Mouse (Mus musculus) kidney, postnatal 10 days (tissue): Measurements from ENCODE around the gene Grin2b.
A peak's percentile ranks its signal among the peaks of the same experiment; 100 is the strongest.
"Not testable (repeated sequence)": the region's sequence is repeated elsewhere in the genome, so short reads cannot be mapped to it uniquely, and the experiment has no call there.

Experiments
- DNase-seq: peaks from one replicate; pipeline ENCODE4 v3.0.0; 2021; ENCODE audit warnings: mixed read lengths

Grin2b gene

DNA sequence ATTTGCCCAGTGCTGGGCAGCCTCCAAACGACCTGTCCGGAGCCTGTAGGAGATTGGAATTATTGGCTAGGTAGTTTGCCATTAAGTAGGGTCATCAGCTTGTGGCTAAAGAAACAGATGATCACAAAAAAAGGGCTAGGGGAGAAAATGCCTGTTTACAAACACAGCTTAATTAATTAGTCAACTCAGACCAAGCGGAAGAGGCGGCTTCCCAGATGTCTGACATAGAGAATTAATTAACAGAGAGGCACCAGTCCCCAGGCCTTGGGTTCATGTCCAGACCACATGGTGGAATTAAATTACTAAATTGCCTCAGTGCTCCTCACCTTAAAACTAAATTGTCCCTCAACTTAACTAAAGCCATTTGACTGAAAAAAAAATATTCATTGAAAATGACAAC lies 376.4 kb downstream of the Grin2b start:
- DNase-seq: no peak

DNA sequence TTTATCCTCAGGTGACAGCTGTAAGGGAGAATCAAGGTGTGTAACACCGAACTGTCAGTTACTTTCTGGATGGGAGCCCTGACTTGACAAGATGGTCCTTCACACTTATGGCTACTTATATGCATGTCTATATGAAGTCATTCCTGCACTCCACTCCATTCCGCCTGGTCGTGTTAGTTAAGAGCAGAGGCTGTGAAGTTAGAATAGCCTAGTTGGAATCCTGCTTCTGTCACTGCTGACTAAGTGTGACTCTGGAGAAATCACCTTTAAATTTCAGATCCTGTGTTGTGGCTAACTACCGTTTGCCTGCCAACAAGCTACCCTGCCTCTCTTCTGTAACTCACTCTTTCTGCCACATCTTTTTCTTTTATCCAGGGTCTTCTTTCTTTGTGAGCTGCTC lies 381.9 kb downstream of the Grin2b start:
- no peak for DNase-seq

DNA sequence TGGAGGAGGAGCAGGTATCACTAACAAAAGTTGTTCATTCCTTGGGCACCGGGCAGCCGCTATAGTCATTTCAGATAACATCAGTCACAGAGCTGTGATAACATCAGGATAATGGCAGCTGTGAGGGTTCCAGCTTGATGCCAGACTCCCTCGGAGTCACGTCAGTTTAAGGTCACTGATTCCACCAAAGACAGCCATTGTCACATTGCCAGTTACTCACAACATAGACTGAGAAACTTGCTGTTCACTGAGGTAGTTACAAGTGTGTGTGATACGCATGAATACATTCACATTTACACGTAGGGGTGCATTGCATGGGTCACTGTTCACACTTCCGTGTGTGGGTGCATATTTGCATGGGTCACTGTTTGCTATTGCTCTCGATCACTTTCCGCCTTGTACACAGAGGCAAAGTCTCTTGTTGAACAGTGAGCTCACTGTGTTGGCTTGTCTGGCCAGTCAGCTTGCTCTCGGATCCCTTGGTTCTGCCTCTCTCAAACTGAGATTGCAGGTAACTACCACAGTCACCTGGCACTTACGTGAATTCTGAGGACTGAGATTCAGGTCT lies 383.6 kb downstream of the Grin2b start:
- DNase-seq: no peak

DNA sequence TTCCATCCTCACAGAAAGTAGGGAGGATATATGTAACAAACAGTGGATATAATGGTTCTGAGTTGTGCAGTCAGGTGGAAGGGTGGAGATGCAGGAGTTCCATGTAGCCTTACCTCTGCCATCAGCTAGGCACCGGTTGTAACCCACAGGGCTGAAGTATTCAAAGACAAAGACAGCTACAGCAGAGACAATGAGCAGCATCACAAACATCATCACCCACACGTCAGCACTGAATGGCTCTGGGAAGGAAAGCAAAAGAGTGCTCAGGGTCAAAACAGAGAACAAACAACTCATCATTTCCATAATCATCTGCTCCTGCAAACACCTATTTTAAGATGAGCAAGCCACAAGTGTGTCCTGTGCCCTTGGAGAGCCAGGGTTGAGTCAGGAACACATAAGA lies 398.6 kb downstream of the Grin2b start:
- DNase-seq: no peak

DNA sequence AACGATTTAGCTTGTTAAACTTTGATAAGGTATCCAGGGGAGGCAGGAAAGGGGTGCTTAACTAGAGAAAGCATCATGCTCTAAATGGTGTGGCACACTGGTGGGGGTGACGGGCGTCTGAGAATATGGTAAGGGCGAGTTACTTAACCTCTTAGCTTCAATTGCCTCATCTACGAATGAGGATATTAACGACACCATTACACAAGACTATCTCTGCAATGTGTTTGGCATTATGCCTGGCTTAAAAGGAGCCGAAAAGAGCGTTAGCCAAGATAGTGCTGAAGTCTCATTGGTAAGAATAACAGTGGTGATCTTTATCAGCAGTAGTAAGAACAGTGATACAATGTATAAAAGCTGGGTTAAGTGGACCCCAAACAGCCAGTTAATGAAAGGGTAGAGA lies 405.7 kb downstream of the Grin2b start:
- DNase-seq: no peak

DNA sequence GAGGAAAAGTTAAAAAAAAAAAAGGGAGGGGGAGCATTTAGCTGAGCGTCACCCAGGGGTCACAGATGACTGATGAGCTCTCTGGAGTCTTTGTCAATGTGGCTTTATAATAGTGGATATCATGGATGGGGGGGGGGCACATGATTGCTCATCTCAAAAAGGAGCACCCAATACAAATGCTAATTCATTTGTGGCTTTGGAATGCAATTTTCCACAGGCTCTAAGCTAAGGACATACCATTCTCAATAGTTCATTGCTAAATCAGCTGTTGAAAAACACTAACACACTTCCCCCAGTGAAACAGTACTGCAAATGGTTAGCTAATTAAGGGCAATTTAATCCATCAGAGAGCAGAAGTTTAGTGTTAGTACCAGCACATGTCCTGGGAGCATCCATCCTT lies 414.6 kb downstream of the Grin2b start:
- DNase-seq: no peak

DNA sequence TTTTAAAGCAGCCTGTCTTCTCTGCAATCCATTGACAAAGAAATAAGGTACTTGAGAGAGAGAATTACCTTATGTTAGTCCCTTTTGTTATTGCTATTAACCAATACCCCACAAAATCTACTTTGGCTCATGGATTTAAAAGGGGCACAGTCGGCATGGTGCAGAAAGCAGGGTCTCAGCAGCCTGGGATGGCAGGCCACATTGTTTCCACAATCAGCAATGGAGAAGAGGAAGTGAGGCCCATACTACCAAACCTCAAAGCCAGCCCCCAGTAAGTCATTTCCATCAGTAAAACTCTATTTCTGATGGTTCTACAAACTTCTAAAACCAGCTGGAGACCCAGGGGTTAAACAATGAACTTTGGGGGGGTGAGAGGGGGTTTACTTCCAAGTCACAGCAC lies 417.2 kb downstream of the Grin2b start:
- no peak for DNase-seq

DNA sequence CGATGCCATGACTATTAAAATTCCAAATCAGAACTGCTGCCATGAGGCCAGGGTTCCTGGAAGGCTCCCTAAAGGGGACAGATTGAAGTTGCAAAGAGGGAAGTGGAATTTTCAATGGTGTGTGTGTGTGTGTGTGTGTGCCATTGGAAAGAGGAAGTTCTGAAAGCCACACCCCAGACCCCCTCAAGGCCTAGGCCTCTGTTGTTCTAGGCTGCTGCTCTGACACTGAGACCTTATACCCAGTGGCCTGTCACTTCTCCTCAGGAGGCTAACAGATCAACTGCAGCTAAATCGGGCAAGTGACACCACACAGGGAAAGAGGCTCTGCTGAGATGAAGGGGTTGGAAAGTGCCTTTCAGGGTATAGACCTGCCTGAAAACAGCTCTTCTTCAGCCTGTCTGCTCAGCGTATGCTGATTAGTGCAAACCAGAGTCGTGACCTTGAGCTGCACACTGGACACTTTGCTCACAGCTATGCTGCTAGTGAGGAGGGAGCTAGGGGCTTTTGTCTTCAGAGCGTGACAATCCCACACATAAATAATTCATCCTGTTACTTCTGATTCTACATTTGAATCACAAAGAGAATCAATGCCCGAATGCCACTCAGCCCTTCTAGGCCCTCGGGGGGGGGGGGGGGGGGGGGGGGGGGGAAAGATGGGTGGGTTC lies 424.8 kb downstream of the Grin2b start:
- no peak for DNase-seq

DNA sequence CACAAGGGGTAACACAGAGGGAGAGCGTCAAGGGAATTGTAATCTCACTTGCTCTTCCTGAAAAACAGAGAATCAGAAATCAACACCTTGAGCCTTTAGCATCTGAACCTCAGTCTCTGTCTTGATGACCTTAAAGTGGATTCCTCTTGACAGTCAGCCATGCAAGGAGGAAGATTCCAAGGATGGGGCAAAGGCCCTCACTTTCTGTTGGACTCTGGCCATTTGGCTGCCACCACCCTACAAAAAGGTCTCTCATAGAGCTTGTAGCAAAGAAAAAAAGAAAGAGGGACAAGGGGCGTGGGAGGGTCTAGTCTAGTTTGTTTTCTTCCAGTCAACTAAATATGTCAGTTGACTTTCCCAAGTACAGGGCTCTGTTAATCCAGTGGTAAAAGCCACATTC lies 427.7 kb downstream of the Grin2b start:
- peak; percentile 19 for DNase-seq

DNA sequence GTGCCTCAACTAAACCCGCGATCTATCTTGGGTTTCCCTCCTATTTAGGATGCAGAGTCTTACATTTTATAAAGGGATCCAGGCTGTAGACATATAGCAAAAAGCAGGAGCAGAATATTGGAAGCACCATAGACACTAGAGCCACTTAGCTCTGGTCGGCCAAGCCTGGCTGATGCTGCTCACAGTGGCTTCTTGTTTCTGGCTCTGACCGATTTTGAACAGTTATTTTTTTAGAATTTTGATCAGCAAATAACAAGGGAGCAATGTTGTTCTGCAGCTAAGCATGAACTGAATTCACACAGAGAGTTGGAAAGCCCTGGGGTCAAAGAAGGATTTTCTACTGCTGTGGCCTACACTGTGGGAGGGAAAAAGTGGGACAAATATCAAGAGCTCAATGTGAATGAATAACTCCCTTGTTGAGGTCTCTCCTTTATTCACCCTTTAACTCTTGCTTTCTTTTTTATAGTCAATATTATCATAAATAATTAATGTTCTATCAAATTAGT lies 439.0 kb downstream of the Grin2b start:
- DNase-seq: no peak

DNA sequence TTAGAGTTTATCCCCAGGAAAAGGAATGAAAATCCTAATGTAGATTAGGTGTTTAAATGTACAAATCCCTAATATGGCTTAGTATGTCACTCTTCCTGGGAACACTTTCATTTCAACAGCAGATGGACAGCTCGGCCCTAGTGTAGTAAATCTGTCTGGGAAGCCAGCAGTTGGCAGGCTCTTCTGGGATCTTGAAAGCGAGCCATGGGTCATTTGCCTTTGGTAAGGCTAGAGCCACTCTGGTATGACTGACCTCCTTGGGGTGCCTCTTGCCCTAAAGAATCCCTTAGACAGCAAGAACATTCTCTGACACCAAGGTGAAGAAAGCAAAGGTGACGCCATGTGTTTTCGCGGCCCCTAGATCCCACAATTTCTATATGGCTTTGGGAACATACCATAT lies 446.2 kb downstream of the Grin2b start:
- no peak for DNase-seq

DNA sequence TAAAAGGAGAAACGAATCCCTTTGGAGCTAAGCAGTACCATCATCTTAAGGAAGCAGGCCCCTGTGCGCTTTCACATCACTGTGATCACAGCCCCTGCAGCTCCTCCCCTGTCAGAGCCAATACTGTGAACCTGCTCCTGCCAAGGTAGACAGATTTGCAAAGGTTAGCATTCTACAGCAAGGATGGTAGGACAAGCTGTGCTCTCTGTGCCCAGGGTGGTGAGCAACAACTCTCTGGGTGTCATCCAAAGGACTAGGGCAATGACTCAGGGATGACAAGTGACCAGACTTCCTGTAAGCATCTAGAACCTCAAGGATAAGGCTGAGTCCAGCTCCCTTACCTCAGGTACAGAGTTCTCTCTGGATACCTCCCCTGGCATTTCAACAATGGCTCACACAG lies 451.6 kb downstream of the Grin2b start:
- DNase-seq: no peak

DNA sequence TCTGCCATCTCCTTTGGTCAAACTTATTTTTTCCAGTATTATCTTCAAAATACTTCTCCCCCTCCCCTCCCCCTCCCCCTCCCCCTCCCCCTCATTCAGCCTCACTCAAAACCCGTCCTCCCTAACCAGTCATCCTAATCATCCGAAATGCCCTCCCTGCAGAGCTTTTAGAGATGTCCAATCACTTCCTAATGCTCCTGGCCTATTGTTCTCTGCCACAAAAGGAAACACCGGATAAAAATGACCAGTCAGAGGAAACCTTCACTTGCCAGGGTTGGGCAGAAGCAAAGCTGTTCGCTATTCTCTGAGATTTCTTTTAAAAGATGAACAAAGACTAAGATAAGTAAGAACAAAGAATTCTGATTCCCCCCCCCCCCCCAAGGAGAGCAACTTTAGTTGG lies 458.4 kb downstream of the Grin2b start:
- no peak for DNase-seq

DNA sequence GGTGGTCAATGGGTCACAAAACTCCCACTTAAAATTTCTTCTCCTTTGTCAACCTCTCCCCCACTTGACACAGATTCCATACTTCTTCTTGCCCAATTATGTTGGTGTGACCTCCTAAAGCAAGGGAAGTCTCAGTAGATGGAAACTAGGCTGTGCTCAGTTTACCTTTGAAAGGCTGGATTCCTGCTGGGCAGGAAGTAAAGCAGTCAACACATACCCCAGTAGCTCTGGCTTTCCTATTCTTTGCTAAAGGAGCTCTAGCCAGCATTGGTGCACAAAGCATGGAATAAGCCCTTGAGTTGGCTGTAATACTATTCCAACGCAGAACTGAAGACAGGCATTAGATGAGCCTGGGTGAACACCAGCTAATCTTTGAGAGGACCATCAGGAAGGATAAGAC lies 459.1 kb downstream of the Grin2b start:
- no peak for DNase-seq

DNA sequence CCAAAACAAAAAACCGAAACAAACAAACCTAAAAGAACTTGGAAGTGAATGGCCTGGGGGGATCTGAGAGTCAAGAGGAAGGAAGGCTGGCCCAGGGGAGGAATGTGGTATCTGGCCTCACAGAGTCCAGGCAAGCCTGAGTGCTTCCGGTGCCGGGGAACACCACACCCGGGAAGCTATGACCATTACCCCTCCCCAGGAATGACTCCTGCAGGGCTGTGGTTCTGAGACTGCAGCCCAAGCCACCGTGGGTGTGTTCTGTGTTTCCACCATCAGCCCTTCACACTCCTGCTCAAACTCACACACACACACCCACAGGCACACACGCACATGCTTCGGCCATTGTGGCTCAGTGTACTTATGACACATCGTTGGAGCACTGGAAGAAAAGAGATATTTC lies 459.6 kb downstream of the Grin2b start:
- DNase-seq: no peak

DNA sequence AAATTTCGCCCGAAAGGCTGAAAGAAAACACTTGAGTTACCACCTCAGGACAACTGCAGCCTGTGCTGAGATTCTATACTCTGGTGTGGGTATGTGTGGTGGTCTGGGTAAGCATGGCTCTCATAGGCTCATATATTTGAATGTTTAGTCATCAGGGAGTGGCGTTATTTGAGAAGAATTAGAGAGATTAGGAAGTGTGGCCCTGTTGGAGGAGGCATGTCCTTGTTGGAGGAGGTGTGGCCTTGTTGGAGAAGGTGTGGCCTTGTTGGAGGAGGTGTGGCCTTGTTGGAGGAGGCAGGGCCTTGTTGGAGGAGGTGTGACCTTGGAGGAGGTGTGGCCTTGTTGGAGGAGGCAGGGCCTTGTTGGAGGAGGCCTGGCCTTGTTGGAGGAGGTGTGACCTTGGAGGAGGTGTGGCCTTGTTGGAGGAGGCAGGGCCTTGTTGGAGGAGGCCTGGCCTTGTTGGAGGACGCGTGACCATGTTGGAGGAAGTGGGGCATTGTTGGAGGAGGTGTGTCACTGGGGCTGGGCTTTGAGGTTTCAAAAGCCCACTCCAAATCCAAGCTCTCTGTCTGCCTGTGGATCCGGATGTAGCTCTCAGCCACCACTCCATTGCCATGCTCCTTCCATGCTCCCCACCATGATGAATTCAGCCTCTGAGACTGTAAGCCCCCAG lies 466.3 kb downstream of the Grin2b start:
- not testable (repeated sequence) for DNase-seq

DNA sequence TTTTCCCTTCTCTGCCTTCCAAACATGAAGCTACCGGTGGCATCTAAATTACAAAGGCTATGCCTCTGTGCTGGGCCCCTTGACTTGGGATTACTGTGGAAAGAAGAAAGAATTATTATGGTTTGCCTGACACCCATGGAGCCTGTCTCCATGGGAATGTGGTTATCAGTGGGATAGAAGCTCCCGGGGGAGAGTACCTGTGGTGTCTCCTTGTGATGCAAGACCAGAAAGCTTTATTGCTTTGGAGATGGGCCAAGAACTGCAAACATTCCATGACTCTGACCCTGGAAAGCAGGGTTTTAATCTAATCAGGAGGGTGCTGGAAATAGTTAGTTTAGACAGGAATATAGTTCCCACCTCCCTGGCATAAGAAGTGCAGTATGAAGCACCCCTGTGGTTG lies 469.7 kb downstream of the Grin2b start:
- no peak for DNase-seq

DNA sequence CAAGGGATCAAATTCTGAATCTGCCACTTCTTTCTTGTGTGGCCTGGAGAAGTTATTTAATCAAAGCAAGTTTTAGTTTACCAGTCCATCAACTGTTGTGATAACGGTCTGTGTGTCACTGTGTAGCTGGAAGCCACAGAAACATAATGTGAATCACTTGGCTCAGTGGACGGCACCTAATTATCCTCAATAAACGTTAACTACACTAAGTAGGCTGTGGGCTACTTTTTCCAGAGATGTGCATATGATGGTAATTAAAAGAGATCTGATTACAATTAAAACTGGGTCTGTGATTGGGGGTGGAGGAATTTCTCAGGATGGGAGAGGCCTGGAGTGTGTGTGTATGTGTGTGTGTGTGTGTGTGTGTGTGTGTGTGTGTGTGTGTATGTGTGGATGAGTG lies 471.9 kb downstream of the Grin2b start:
- no peak for DNase-seq

DNA sequence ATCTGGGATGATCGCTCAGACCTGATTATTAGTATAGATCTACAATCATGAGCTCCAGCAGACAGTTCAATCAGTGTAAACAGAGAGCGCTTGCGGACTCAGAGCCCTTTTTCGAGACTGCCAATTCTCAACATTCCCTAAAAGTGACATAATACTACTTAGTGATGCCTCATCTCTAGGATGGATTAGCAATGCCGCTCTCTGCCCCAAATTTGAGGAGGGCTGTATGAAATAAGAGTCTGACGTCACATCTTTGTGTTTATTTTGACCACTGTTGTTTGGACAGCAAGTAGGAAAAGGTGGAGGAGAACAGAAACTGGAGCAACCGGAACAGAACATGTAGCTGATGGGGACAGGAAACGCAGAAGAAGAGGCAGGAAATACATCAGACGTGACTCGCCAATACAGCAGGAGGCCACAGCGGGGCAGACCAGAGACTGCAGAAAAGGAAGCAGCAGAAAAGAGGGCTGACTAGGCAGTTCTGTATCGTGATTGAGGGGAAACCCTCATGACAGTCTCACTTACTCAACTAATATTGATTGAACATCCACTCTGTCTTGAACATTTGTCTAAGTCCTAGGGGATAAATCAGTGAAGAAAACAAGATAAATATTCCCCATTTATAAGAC lies 472.5 kb downstream of the Grin2b start:
- DNase-seq: no peak

DNA sequence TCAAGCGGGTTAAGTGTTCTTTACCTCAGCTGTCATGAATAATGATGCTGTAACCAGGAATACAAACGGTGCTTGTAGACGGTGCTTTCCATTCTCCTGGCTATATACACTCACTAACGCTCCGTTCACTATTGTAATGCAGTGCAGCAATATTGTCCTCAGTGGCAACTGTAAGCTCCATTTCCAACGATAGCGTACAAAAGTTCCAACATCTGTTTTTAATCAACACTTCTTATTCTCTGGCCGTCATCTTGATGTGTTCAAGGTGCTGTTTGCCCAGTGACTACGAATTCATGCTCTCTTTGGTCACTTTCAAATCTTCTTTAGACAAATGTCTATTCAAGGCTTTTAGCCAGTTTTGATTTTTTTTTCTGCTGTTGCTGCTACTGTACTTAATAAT lies 480.8 kb downstream of the Grin2b start:
- DNase-seq: no peak

DNA sequence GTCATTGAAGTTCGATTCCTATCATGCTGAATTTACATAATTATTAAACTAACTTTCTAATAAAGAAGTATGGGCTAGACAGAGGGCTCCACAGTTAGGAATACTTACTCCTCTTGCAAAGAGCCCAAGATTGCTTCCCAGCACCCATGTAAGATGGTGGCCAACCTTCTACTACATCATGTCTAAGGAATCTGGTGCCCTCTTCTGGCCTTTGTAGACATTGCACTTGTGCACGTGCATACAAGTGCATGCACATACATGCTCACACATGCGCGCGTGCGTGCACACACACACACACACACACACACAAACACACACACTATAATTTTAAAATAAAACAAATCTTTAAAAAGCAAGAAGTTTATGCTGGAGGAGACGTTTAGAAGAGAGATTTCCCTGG lies 481.8 kb downstream of the Grin2b start:
- no peak for DNase-seq

DNA sequence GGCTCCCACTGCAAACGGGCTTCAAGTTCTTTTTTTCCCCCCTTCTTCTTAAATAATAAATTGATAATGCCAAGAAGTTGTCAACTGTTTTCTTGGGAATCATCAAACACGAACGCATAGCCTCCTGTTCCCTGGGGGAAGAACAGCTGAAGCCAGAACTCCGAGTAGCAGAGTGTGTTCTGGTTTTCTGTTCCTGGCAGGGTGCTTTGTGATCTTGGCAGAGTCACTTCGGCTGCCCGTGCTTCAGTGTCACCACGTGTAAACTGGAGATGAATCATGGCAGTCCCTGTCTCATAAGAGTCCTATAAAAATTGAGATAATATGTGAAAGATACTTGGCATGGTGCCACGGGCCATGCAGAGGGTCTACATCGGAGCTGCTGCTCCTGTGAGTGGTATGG lies 485.4 kb downstream of the Grin2b start:
- DNase-seq: no peak

DNA sequence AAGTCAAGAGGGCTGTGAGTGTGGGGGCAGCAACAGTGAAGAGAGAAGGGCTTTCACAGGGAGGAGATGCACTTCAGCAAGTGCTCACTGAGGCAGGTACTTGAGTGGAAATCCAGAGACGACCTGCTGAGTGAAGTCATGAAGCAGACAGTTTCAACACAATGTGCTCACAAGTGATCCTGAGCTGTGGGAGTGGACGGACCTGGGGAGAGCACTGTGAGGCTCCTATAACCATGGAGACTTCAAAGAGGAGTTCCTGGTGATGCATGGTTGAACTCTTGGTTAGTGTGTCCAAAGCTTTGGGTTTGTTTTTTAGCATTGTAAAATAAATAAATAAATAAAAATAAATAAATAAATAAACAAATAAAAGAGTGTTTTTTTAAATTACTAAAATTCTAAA lies 489.1 kb downstream of the Grin2b start:
- no peak for DNase-seq

DNA sequence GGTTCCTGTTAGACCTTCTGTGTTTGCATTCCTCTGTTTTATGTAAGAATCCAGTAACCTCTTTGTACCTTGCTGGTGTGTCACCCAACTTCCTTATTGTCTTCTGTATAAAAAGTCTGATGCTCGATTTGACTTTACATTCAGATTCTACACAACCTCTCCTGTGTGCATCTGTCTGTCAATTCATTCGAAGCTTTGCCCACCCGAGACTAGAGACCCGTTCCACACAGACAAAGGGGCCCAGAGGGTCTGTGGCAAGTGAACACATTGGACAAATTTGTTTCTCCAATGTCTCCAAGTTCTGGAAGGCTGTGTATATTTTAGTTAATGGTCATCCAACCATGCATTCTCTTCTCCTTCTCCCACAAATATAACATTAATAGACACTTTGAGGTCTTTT lies 491.9 kb downstream of the Grin2b start:
- not testable (repeated sequence) for DNase-seq
